Mouse (Mus musculus): ENCODE results near the gene Frem1.
A peak's percentile ranks its signal among the peaks of the same experiment; 100 is the strongest.

Gene Frem1

DNA sequence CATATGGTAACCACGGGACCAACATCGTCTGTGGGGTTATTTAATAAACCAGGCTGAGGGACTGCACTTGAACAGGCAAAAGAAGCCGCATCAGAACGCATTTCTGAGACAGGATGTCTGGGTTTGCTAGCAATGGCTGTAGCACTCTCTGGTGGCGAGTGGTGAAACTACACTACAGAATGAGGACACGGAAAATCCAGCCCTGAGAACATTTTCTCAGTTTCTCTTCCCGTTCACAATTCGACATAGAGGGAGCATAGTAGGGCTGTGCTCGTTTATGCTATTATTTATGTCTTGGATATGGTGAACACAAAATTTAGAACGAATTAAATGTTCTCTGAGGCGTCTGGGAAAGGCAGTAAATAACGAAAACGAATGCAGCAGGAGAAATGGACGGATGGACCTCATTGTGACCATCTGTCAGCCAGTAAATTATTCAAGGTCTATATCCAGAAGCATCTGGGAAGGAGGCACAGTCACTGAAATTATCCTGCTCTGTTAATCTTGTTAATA lies 118.4 kb downstream of the Frem1 start:
- peak; percentile 56 for DNase-seq (ENCODE audit: low spot score in 2 of 2)

GRCm38 (mm10) chr4:82930079-82930478 lies 122.1 kb downstream of the Frem1 start:
- DNase-seq (ENCODE audit: low spot score in 2 of 2) = no peak

GRCm38 (mm10) chr4:82921962-82922361 lies 130.2 kb downstream of the Frem1 start:
- no peak for DNase-seq (ENCODE audit: low spot score in 2 of 2)

DNA sequence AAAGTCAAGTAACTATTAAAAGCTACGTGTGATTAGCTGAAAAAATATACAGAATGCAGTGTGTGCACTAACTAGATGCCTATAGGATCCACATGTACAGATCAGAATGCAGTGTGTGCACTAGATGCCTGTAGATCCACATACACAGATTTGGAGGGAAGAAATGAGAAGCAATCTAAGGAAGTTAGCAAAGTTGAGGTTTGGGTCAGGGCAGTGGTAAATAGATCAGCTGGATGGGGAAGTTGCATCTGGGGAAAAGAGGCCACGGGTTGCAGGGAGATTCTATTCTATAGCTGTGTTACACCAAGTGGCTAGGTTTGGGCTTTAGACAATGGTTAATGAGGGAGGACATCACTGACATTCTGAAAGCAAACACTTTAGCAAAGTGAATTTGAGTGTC lies 133.5 kb downstream of the Frem1 start:
- no peak for DNase-seq (ENCODE audit: low spot score in 2 of 2)

- DNase-seq (ENCODE audit: low spot score in 2 of 2) = no peak
Observed at GRCm38 (mm10) chr4:82916678-82917050, 135.5 kb downstream of the Frem1 start.

DNA sequence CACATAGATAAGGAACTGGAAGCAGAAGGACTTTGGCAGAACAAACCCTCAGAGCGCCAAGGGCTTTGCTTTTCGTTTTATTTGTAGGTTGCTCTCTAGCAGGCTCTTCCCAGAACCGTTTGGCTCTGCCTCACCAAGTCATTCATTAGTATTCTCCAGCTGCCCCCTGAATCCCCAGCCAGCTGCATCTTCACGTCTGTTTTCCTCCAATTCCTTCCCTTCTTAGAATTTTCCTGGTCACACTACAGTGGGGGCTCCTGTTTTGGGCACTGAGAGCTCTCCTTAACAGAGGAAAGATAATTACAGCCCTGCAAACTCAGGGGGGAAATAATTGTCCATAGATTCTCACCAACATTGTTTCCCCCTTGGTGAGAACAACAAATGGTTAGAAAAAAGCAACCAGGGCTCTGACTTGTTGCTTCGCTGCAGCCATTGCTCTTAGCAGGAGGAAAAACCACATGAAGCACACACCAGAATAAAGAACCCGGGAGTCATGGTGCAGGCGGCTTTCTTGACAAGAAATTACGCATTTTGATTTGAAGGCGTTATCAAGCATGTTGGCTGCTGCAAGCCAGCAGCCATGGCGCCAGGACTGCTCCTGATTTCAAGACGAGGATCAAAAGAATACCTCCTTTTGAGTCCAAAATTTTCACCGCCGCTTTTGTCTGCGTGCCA lies 136.0 kb downstream of the Frem1 start:
- DNase-seq (ENCODE audit: low spot score in 2 of 2) = no peak

- DNase-seq (ENCODE audit: low spot score in 2 of 2) = no peak
Observed at GRCm38 (mm10) chr4:82915576-82915975, 136.6 kb downstream of the Frem1 start.

DNA sequence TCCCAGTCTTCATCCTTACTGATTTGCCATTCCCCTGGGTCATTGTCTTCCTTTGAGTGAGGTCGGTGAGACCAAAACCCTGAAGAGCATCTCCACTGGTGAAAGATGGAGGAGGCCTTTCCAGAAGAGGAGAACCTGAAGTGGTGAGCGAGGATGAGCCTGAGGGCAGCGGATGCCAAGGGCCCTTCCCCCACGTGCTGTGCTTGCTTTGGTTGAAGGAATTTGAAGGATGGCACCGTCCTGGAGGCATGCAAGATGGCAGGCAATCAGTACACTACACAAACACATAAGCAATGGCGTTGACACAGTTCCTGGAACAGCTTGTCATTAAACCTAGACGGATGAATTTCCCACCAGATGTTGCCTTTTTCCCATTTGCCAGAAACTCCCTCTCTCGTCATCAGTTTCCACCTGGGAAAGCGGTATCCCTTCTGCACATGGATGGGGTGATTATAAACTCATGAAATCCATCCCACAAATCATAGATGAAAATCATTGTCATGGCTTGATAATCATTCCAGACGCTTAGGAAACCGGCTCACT lies 137.5 kb downstream of the Frem1 start:
- DNase-seq (ENCODE audit: low spot score in 2 of 2) = no peak

GRCm38 (mm10) chr4:82895227-82895626 lies 156.9 kb downstream of the Frem1 start:
- DNase-seq (ENCODE audit: low spot score in 2 of 2) = no peak

DNA sequence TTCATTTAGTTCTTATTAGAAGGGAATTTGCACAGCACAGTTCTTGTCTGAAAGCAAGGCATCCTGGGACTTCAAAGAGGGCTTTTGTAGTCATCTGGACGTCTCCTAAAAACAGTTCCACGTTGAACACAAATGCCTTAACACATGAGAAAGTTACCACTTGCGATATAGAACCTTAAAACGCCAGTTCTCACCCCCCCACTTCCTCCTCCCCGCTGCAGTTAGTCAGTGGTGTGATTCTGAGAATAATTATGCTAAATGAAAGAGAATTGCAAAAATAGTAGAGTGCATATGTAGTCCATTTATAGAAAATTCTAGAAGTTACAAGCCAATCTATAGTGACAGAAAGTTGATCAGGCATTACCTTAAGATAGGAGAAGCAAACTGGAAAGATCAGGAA lies 159.9 kb downstream of the Frem1 start:
- DNase-seq (ENCODE audit: low spot score in 2 of 2) = no peak

- no peak for DNase-seq (ENCODE audit: low spot score in 2 of 2)
Observed at GRCm38 (mm10) chr4:82891566-82891965, 160.6 kb downstream of the Frem1 start.

DNA sequence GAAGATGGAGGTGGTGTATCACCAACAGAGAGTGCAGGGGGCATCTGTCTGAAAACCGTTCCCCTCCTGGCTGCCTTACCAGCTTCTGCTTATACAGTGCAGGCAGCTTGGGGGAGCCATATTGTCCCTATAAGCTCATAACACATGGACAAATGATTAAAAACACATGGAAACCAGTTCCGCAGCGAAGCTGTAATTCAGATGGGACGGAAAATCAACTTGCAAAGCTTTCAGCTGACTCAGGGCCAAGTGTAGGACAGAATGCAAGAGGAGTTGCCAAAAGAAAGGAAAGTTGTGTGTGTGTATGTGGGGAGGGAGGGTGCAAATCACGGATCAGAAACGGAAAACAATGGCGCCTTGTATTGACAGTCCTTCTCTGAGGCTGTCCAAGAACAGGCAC lies 161.1 kb downstream of the Frem1 start:
- DNase-seq (ENCODE audit: low spot score in 2 of 2) = no peak

DNA sequence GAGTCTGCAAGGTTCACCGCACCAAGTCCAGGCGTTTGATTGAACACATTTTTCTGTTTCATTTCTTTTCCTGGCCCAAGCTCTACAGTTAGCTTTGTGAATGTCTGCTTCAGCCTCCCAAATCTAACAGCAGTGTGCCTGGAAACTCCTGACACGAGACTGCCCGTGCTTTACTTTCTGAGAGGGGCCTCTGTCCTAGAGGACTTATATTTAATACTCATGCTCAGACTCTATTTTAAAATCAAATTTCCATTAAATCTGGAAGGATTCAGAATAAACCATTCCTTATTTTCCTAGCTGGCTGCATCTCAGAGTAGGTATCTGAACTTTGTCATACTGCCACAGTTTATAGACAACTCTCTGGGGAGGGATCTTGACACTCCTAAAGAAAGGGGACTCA lies 161.6 kb downstream of the Frem1 start:
- DNase-seq (ENCODE audit: low spot score in 2 of 2) = no peak

- DNase-seq (ENCODE audit: low spot score in 2 of 2) = no peak
Observed at GRCm38 (mm10) chr4:82886148-82886547, 166.0 kb downstream of the Frem1 start.

- no peak for DNase-seq (ENCODE audit: low spot score in 2 of 2)
Observed at GRCm38 (mm10) chr4:82885535-82885913, 166.6 kb downstream of the Frem1 start.

DNA sequence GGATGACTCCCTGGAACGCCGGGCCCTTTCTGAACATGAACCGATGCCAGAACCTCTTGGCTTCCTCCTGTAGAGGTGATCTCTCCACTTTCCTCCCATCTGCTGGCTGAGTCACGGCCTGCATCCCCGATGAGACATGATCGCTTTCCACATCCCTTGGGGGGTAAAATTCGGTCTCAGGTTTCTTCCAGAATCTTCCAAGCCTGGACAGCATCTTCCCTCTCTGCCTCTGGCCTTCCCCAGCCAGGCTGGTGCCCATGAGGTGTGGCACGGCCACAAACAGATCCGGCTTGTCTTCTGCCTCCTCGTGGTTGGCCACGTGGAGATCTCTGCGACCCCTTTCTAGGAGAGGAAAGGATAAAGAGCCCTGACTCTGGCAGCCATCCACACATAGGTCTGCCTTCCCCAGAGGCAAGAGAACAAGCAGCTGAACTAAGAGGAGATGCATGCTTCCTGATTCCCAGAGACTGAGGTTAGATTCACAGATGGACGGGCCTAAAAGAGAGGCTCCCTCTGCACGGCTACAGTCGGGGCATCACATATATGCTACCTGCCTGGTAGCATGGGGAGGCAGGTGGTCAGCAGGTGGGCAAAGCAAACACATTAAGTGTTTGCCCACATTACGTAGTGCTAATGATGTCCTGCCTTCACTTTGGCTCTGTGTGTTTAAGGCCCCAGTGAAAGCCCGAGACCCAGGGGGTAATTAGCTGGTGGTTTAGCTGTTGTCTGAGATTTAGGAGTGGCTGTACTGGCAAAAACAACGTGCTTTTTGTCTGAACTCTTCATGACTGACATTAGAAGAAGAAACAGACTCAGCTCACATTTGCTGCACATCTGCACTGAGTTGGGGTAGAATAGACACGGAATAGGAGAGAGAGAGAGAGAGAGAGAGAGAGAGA lies 167.3 kb downstream of the Frem1 start, which contains the start of gene Cer1:
Cer1 (minus strand) TSS at position 513 of the 899 bp plus-strand sequence.
- DNase-seq (ENCODE audit: low spot score in 2 of 2) = no peak

GRCm38 (mm10) chr4:82882500-82882899 lies 169.6 kb downstream of the Frem1 start:
- no peak for DNase-seq (ENCODE audit: low spot score in 2 of 2)

GRCm38 (mm10) chr4:82881366-82881765 lies 170.8 kb downstream of the Frem1 start:
- no peak for DNase-seq (ENCODE audit: low spot score in 2 of 2)

- DNase-seq (ENCODE audit: low spot score in 2 of 2) = no peak
Observed at GRCm38 (mm10) chr4:82880243-82880642, 171.9 kb downstream of the Frem1 start.

- no peak for DNase-seq (ENCODE audit: low spot score in 2 of 2)
Observed at GRCm38 (mm10) chr4:82879152-82879551, 173.0 kb downstream of the Frem1 start.

DNA sequence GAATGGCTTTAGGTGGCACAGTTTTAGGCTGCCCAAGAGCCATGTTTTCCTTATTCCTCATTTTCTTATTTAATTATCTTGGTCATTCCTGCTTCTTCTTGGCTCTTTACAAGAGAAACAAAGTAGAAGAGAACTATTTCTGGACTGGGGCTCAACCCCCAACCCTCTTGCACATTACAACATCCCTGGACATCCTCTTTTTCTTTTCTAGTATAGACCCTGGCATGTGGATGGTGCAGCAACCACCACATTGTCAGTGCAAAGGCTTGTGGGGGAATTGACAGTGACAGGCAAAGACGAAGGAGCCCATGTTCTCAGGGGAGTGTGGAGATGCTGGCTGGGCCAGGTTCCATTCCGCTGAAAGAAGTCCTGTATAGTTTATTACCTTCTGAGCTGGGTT lies 175.5 kb downstream of the Frem1 start:
- no peak for DNase-seq (ENCODE audit: low spot score in 2 of 2)

GRCm38 (mm10) chr4:82875532-82875931 lies 176.6 kb downstream of the Frem1 start:
- DNase-seq (ENCODE audit: low spot score in 2 of 2) = no peak

GRCm38 (mm10) chr4:82874791-82875190 lies 177.3 kb downstream of the Frem1 start:
- DNase-seq (ENCODE audit: low spot score in 2 of 2) = no peak

Measured in urinary bladder, postnatal 36 days (tissue).